In the genomic region with DNA sequence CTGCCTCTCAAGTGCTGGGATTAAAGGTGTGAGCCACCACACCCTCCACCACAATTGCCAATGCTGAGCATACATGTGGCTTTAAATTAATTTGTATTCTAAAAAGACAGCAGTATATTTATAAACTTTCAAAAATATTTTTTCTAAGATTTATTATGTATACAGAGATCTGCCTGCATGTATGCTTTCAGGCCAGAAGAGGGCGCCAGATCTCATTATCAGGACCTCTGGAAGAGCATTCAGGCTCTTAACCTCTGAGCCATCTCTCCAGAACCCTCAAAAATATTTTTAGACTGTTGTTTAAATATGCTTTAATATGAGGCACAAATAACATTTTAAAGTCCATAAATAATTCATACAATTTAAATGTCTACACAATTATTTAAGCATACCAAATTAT, we compare ENCODE assay signal across 10 mouse cellular contexts. TPM values are rescaled to one million over a fixed set of nuclear protein-coding genes. Genes with fewer than 3 reads are reported as not detected.
DNase-seq lines count a peak whose midpoint lies in the region; ATAC-seq and TF ChIP-seq lines count a peak whose summit lies in the region.
"Had no signal": no experiment of that assay in that cellular context is flagged by ENCODE, and none has a peak within 500 bp of the region (broad histone marks: within the 10 kb centered on the region; RNA-seq: fewer than 3 reads in every experiment).

No protein-coding gene starts in this region.

- no peaks in the 10 kb centered on the region for H3K9me3 ChIP-seq in lung, embryonic 14.5 days (ENCODE audit: low read depth, low read length)
- H3K9me3 ChIP-seq: liver, embryonic 13.5 days had no signal

- TF ChIP-seq CTCF in lung, embryonic 14.5 days (IDR thresholded peaks at IDR 0.05; ENCODE audit: low read depth): peak; percentile 54

- peak; percentile 49 for DNase-seq in heart, adult 11 months
- no peak for DNase-seq in heart, postnatal 36 days
- peak; percentile 67 for DNase-seq in lung, embryonic 14.5 days
- no peak for DNase-seq in lung, postnatal 4 days
- peak; percentile 49 for DNase-seq in adipocyte (ENCODE audit: low spot score)
- peak; percentile 8 for DNase-seq in lung, postnatal 36 days
- no peak for DNase-seq in urinary bladder, postnatal 10 days (ENCODE audit: low spot score)
- DNase-seq in urinary bladder, postnatal 36 days (ENCODE audit: low spot score in 2 of 2): no peak
- DNase-seq: liver, embryonic 13.5 days had no signal

- H3K4me1 ChIP-seq in lung, embryonic 14.5 days (ENCODE audit: insufficient read depth): no peaks in the 10 kb centered on the region
- H3K4me1 ChIP-seq: liver, embryonic 13.5 days had no signal

- no peaks in the 10 kb centered on the region for H3K27me3 ChIP-seq in lung, embryonic 14.5 days (ENCODE audit: insufficient read depth, low read length)
- H3K27me3 ChIP-seq: liver, embryonic 13.5 days had no signal

- WGBS in lung, embryonic 14.5 days: 0% methylated on average over 1 of the region's 1 CpGs

- no peak overlapping the region for H3K4me3 ChIP-seq in lung, embryonic 14.5 days (ENCODE audit: low read depth, low read length)
- H3K4me3 ChIP-seq: liver, embryonic 13.5 days had no signal

- ATAC-seq in lung, embryonic 14.5 days (ENCODE audit: insufficient read depth): no peak

- H3K4me2 ChIP-seq in lung, embryonic 14.5 days: no peak overlapping the region
- H3K4me2 ChIP-seq: liver, embryonic 13.5 days had no signal

- no peak overlapping the region for H3K27ac ChIP-seq in lung, embryonic 14.5 days (ENCODE audit: low read depth)
- H3K27ac ChIP-seq: liver, embryonic 13.5 days had no signal

- intact Hi-C loops in heart, postnatal 36 days (cut with DNase I): no loop called here

- H3K36me3 ChIP-seq in lung, embryonic 14.5 days (ENCODE audit: insufficient read depth): no peaks in the 10 kb centered on the region
- H3K36me3 ChIP-seq: liver, embryonic 13.5 days had no signal

- H3K9ac ChIP-seq in lung, embryonic 14.5 days: no peak overlapping the region
- H3K9ac ChIP-seq: liver, embryonic 13.5 days had no signal

RNA-seq across cellular contexts. Expression of a gene that starts 4.7 kb away (rescaled TPM):
- not detected for total RNA-seq in heart, postnatal 36 days (2021)
- polyA plus RNA-seq in lung, embryonic 14.5 days (2014; fragmentation: Nextera tagmentation; extraction: Ambion mirVana): not detected in 2 replicates
- polyA plus RNA-seq: intestine, embryonic 14.5 days; liver, embryonic 13.5 days had no signal

RNA-seq across cellular contexts. Expression of a gene that starts 18.6 kb away (rescaled TPM):
- not detected for total RNA-seq in heart, postnatal 36 days (2021)
- not detected in 2 replicates for polyA plus RNA-seq in lung, embryonic 14.5 days (2014; fragmentation: Nextera tagmentation; extraction: Ambion mirVana)
- polyA plus RNA-seq: intestine, embryonic 14.5 days; liver, embryonic 13.5 days had no signal

RNA-seq across cellular contexts. Expression of a gene that starts 23.4 kb away (rescaled TPM):
- total RNA-seq in heart, postnatal 36 days (2021): not detected
- polyA plus RNA-seq in lung, embryonic 14.5 days (2014; fragmentation: Nextera tagmentation; extraction: Ambion mirVana): not detected in 2 replicates
- polyA plus RNA-seq: intestine, embryonic 14.5 days; liver, embryonic 13.5 days had no signal

RNA-seq across cellular contexts. Expression of a gene that starts 42.9 kb away (rescaled TPM):
- total RNA-seq in heart, postnatal 36 days (2021): not detected
- polyA plus RNA-seq in lung, embryonic 14.5 days (2014; fragmentation: Nextera tagmentation; extraction: Ambion mirVana): not detected in 2 replicates
- polyA plus RNA-seq: intestine, embryonic 14.5 days; liver, embryonic 13.5 days had no signal

RNA-seq across cellular contexts. Expression of a gene that starts 49.2 kb away (rescaled TPM):
- total RNA-seq in heart, postnatal 36 days (2021): not detected
- not detected in 2 replicates for polyA plus RNA-seq in lung, embryonic 14.5 days (2014; fragmentation: Nextera tagmentation; extraction: Ambion mirVana)
- polyA plus RNA-seq: intestine, embryonic 14.5 days; liver, embryonic 13.5 days had no signal

Comparison
In these comparisons a context has a peak if more than half of its experiments do, and no peak if none do; other contexts are left out.
1. DNase-seq: peak in heart, adult 11 months (single experiment), lung, embryonic 14.5 days (single experiment), adipocyte (single experiment) and lung, postnatal 36 days (single experiment); none in heart, postnatal 36 days (0 of 2), lung, postnatal 4 days (0 of 2), urinary bladder, postnatal 10 days (single experiment) and urinary bladder, postnatal 36 days (0 of 2).